Mouse (Mus musculus): ENCODE results near the gene Fam151a.

- TF ChIP-seq POLR2A (IDR thresholded peaks at IDR 0.05; ENCODE audit: low read depth, low read length): no peak
- TF ChIP-seq CTCF (IDR thresholded peaks at IDR 0.05; ENCODE audit: extremely low read depth, insufficient read length, insufficient replicate concordance, low read depth, low read length): no peak
Observed at GRCm38 (mm10) chr4:106772558-106772957, 38.9 kb downstream of the Fam151a start.

Measured in small intestine, adult 2 months (tissue).